Mouse (Mus musculus): ENCODE measurements around the gene Il20. TPM values are rescaled to one million over a fixed set of nuclear protein-coding genes. Genes with fewer than 3 reads are reported as not detected.

The Il20 gene
- polyA plus RNA-seq, 1 experiment: not detected

- no peak for TF ChIP-seq POLR2A (IDR thresholded peaks at IDR 0.05; ENCODE audit: control insufficient read depth, extremely low read depth, insufficient read depth, low read length, poor library complexity)
- TF ChIP-seq CTCF (IDR thresholded peaks at IDR 0.05; ENCODE audit: borderline replicate concordance, control insufficient read depth, extremely low read depth, insufficient read depth, low read length, poor library complexity): no peak
- Histone ChIP-seq H3K4me3 (ENCODE audit: control insufficient read depth, insufficient read depth, low read length) (no peak overlapping the region), H3K4me1 (replicated peaks; ENCODE audit: control insufficient read depth, insufficient read depth, low read length) (no peaks in the 10 kb centered on the region), H3K27me3 (ENCODE audit: control insufficient read depth, insufficient read depth, low read length) (no peaks in the 10 kb centered on the region; the same call in 1 of the 2 replicates), H3K36me3 (ENCODE audit: control insufficient read depth, insufficient read depth, low read length) (no peaks in the 10 kb centered on the region), H3K27ac (ENCODE audit: control insufficient read depth, insufficient read depth, low read length) (no peak overlapping the region)
- no peak for DNase-seq
- 96% methylated on average over 4 of the region's 4 CpGs for WGBS
Measured at GRCm38 (mm10) chr1:130857456-130857855, 53.8 kb downstream of the Il20 start.

Other genes starting within 250 kb of the Il20 start
- gene C4bp, start 249.8 kb downstream of the Il20 start, polyA plus RNA-seq (2012; rRNA removed): 0.19 and 0.77 TPM in 2 replicates
- 0.09 TPM in 1 of 2 replicates, not detected in the other for gene Gm29427, start 195.7 kb downstream of the Il20 start, polyA plus RNA-seq (2012; rRNA removed)
- gene Yod1, start 194.1 kb downstream of the Il20 start, polyA plus RNA-seq (2012; rRNA removed): 3.9 and 4.7 TPM in 2 replicates
- 9.2 and 9.5 TPM in 2 replicates for gene Pfkfb2, start 182.2 kb downstream of the Il20 start, polyA plus RNA-seq (2012; rRNA removed)
- 0.54 and 1.1 TPM in 2 replicates for gene AA986860, start 179.5 kb downstream of the Il20 start, polyA plus RNA-seq (2012; rRNA removed)
- 0.11 and 0.28 TPM in 2 replicates for gene Fcamr, start 110.5 kb downstream of the Il20 start, polyA plus RNA-seq (2012; rRNA removed)
- gene Pigr, start 84.8 kb downstream of the Il20 start, polyA plus RNA-seq (2012; rRNA removed): 3.0 and 4.3 TPM in 2 replicates
- 9.7 and 15.4 TPM in 2 replicates for gene Fcmr, start 45.8 kb downstream of the Il20 start, polyA plus RNA-seq (2012; rRNA removed)
- 0.26 and 0.28 TPM in 2 replicates for gene Il24, start 24.0 kb downstream of the Il20 start, polyA plus RNA-seq (2012; rRNA removed)
- not detected in 2 replicates for gene Il19, start 28.7 kb upstream of the Il20 start, polyA plus RNA-seq (2012; rRNA removed)
- 0.09 and 0.15 TPM in 2 replicates for gene Il10, start 108.4 kb upstream of the Il20 start, polyA plus RNA-seq (2012; rRNA removed)
- gene Mapkapk2, start 186.4 kb upstream of the Il20 start, polyA plus RNA-seq (2012; rRNA removed): 67.2 and 69.6 TPM in 2 replicates
- 0.78 and 0.98 TPM in 2 replicates for gene Dyrk3, start 226.9 kb upstream of the Il20 start, polyA plus RNA-seq (2012; rRNA removed)
- gene Eif2d, start 241.7 kb upstream of the Il20 start, polyA plus RNA-seq (2012; rRNA removed): 41.3 and 41.9 TPM in 2 replicates

All from thymus, adult 2 months (tissue).